Mouse (Mus musculus): ENCODE measurements around the gene Hs6st1.

DNA sequence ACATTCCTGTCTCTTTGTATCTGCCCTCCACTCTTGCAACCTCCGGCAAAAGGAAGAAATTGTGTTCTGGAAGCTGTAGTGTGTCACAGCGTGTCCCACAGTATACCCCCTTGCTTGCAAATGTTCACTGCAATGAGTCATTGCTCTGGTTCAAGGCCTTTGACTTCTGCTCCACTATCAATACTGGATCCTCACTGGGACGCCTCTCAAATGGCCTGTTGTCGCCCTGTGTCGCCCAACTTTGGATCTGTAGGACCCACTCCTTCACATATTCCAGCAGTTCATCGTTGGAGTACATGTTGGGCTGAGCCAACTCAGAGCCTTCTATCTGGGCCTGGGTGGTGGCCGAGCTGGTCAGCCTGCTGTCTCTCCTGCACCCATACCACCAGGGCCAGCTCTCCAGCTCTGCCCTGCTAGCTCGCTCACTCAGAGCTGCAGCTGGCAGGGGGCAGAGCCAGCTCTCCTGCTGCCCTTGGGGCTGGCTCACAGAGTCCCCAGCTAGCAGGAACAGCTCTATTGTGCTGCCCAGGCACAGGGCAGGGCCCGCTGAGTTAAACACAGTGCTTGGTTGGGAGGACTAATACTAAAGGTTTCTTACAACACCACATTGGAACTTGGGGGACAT lies 50.0 kb downstream of the Hs6st1 start:
- TF ChIP-seq NRF1 (IDR thresholded peaks at IDR 0.05; ENCODE audit: low read depth, low read length) (no peak), ELF1 (IDR thresholded peaks at IDR 0.05; ENCODE audit: low read depth, low read length) (no peak), EP300 (IDR thresholded peaks at IDR 0.05; ENCODE audit: low read length) (no peak), MXI1 (IDR thresholded peaks at IDR 0.05; ENCODE audit: low read depth, low read length) (no peak), NELFE (IDR thresholded peaks at IDR 0.05; ENCODE audit: low read depth, low read length) (no peak), POLR2A (IDR thresholded peaks at IDR 0.05; ENCODE audit: low read depth, low read length) (no peak), CTCF (conservative IDR thresholded peaks at IDR 0.05 in 1 of 2, IDR thresholded peaks at IDR 0.05 in 1 of 2; ENCODE audit: low read depth in 2 of 2, low read length in 2 of 2) (no peak), E2F4 (IDR thresholded peaks at IDR 0.05; ENCODE audit: insufficient replicate concordance, low read depth, low read length) (no peak), UBTF (IDR thresholded peaks at IDR 0.05; ENCODE audit: low read depth, low read length) (no peak), ZKSCAN1 (IDR thresholded peaks at IDR 0.05; ENCODE audit: borderline replicate concordance, low read depth, low read length) (no peak), SMC3 (IDR thresholded peaks at IDR 0.05; ENCODE audit: low read depth, low read length) (no peak), MAZ (IDR thresholded peaks at IDR 0.05; ENCODE audit: low read depth, low read length) (no peak), POLR2AphosphoS2 (IDR thresholded peaks at IDR 0.05; ENCODE audit: low read depth, low read length) (no peak)

Data from CH12.LX (cell line).